Mouse (Mus musculus): ENCODE results near the gene Slc39a8.

GRCm38 (mm10) chr3:135872325-135872724, 47.2 kb downstream of the Slc39a8 start:
- TF ChIP-seq POLR2A (IDR thresholded peaks at IDR 0.05; ENCODE audit: insufficient read depth, low read length) (no peak), EP300 (IDR thresholded peaks at IDR 0.05; ENCODE audit: insufficient read depth, low read depth, low read length) (no peak), CTCF (IDR thresholded peaks at IDR 0.05; ENCODE audit: low read depth, low read length) (no peak)

All from ES-Bruce4 (cell line).